Mouse (Mus musculus): ENCODE measurements around the gene Spg11.
A peak's percentile ranks its signal among the peaks of the same experiment; 100 is the strongest.

Spg11 gene

GRCm38 (mm10) chr2:122117961-122118958, at the start of gene Spg11:
Gene Spg11, minus strand, starts transcription at chr2:122118386.
- peak; percentile 97 for DNase-seq (ENCODE audit: low read depth, low spot score)

DNA sequence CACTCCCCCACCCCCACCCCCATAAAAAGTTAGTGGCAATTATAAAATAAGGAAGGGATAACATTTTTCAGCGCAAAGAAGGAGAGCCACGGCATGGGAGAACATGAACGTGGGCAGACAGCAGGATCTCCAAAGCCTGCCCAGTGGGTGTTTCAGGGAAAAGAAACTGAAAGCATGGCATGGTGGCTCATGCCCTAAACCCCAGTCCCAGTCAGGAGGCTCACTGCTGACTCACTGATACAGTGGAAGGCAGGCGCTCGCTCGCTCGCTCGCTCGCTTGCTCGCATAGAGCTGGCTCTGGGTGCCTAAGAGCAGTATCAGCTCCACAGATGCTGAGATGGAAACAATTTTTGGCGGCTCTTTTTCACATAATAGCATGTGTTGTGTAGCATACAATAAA, 46.1 kb upstream of the Spg11 start:
- DNase-seq (ENCODE audit: low read depth, low spot score) = no peak

DNA sequence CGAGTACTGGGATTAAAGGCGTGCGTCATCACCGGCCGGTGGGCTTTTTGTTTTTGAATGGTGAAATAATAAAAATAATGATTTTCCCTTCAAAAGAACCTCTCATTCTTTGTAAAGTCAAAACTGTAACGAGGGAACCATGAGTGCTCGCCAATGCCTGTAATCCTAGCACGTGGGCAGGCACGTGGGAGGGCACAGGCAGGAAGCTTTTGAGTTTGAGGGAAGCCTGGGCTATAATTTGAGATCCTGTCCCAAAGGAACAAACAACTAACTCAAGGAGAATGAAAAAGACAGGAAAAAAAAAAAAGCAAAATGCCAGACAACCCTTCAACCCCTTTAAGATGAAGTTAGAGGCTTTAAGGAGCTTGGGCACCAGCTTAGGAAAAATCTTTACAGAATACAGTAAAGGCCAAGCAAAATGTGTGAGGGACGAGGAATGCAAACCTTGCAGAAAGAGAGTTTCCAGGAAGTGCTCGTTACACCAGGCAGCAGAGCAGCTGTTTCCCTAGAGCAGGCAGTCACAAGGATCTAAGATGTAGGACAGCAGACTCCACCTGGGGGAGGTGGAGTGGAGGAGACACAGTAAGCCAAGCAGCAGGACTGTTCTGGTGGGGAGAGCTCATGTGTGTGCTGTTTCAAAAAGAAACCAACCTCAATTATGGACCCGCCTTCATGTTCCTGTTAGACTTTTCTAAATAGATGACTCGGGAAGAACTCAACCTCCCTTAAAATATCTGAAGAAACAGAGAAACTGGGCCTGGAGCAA, 45.4 kb upstream of the Spg11 start:
- no peak for DNase-seq (ENCODE audit: low read depth, low spot score)

- DNase-seq (ENCODE audit: low read depth, low spot score) = no peak
Measured at GRCm38 (mm10) chr2:122162529-122162928, 44.3 kb upstream of the Spg11 start.

- DNase-seq (ENCODE audit: low read depth, low spot score) = no peak
Measured at GRCm38 (mm10) chr2:122161542-122161941, 43.4 kb upstream of the Spg11 start.

GRCm38 (mm10) chr2:122160680-122161079, 42.5 kb upstream of the Spg11 start, which contains the start of gene Trim69:
Gene Trim69, plus strand, starts transcription at chr2:122160700.
- DNase-seq (ENCODE audit: low read depth, low spot score) = peak; percentile 71

- DNase-seq (ENCODE audit: low read depth, low spot score) = no peak
Measured at GRCm38 (mm10) chr2:122159667-122160066, 41.5 kb upstream of the Spg11 start.

GRCm38 (mm10) chr2:122158362-122158802, 40.2 kb upstream of the Spg11 start:
- DNase-seq (ENCODE audit: low read depth, low spot score) = no peak

DNA sequence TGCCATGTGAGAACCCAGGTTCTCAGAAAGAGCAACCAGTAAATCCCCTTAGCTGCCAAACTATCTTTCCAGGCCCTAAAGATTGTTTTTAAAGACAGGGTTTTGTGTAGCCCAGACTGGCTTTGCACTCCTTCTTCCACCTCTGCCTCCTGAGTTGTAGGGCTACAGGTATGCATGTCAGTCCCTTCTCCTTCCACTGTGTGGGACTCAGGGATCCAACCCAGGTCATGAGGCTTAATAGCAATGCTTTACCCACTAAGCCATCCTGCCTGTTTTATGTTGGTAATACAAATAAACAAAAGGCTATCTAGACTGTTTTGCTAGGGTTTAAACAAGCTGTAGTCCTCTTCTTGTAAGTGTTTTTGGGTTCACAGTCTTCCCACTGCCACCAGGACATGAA, 39.4 kb upstream of the Spg11 start:
- no peak for DNase-seq (ENCODE audit: low read depth, low spot score)

DNA sequence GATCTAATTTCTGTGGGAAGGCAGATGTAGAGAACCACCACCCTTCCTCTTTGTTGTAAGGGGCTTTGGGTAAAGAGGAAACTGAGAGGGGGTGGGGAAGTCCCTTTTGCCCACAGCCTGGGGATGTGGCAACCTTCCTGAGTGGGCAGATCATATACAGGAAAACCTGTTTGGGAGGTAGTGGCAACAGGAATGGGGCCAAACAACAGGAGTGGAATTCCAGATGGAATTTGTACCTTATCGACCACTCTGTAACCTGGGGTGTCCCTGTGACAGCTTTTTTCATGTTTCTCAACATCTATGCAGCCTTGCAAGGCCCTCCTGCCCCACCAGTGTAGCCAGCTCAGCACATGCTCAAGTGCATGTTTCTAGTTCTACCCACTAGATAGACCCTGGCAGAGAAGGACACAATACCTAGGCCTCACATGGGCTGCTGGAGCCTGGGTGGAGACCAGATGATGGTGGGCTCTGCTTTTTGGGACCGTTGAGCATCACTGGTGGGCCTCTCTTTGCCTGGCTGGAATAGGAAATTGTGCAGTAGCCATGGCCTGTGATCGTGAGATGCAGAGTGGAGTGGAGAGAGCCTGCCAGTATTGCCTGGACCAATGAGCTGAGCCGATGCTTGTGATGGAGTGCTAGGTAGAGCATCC, 38.0 kb upstream of the Spg11 start:
- no peak for DNase-seq (ENCODE audit: low read depth, low spot score)

DNA sequence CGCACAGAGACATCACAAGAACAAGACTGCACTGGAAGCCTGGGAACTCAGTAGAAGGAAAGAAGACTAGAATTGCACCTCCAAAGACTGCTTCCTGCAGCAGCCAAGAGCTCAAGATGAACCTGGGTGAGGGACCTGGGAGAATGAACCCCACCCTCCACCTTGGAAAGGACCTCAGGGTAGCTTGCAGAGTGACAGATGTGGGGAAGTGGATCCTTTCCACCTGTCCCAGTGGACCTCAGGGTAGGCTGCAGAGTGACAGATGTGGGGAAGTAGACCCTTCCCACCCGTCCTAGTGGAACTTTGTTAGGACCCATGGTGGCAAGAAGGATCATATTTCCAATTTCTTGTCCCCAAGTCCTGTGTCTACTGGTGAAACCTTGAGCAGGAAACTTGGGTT, 37.1 kb upstream of the Spg11 start:
- no peak for DNase-seq (ENCODE audit: low read depth, low spot score)

GRCm38 (mm10) chr2:122154479-122154878, 36.3 kb upstream of the Spg11 start:
- DNase-seq (ENCODE audit: low read depth, low spot score) = no peak

DNA sequence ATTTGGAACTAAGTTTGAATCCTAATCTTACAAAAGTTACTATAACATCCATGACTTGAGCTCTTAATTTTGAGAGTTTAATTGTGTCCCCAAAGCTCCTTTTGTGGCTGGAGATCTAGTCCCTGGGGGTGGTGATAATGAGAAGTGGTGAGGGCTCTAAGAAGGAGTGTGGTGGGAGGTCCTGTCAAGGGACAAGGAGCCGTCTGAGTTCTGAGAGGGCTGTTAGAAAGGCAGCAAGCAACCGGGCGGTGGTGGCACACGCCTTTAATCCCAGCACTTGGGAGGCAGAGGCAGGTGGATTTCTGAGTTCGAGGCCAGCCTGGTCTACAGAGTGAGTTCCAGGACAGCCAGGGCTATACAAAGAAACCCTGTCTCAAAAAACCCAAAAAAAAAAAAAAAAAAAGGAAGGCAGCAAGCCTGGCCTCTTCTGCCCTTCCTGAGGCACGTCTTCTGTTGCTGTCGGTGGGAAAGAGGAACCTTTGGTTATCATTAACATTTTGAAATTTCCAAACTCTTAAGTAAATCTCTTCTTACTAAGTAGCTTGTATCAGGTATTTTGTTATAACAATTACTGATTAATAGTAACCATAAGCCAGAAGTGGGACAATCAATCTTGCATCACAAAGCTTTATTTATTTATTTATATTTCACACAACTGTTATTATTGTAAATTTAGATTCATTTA, 35.6 kb upstream of the Spg11 start:
- DNase-seq (ENCODE audit: low read depth, low spot score) = no peak

DNA sequence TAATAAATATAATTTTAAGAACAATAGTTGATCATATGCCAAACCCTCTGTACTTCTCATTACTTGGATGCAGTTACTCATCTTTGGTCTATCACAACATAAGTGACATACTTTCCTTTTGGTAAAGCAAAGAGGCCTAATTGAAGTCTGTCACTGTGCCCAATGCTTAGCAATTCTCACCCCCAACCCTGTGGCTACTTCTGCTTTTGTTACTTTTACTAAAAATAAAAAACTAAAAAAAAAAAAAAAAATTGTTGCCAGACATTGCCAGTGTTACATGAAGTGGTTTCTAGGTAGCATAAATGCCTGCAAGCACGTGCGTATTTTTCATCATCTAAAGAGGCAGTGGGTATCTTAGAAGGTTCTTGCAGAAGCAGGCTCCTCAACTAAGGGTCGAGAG, 34.7 kb upstream of the Spg11 start:
- no peak for DNase-seq (ENCODE audit: low read depth, low spot score)

- no peak for DNase-seq (ENCODE audit: low read depth, low spot score)
Measured at GRCm38 (mm10) chr2:122151221-122151620, 33.0 kb upstream of the Spg11 start.

- no peak for DNase-seq (ENCODE audit: low read depth, low spot score)
Measured at GRCm38 (mm10) chr2:122149716-122150115, 31.5 kb upstream of the Spg11 start.

DNA sequence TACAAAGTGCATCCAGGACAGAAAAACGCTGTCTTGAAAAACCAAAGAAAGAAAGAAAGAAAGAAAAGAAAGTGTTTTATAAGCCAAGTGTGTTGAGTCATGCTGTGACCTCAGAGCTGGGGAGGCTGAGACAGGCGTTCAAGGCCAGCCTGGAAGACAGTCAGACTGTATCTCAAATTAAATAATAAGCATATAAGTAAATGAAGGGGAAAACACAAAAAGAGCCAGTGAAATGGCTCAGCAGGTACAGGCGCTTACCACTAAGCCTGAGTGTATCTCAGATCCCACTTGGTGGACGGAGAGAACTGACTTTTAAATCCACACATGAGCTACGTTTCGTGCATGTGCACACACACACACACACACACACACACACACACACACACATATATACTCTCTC, 31.1 kb upstream of the Spg11 start:
- no peak for DNase-seq (ENCODE audit: low read depth, low spot score)

GRCm38 (mm10) chr2:122148242-122148917, 30.2 kb upstream of the Spg11 start:
- DNase-seq (ENCODE audit: low read depth, low spot score) = peak; percentile 86

DNA sequence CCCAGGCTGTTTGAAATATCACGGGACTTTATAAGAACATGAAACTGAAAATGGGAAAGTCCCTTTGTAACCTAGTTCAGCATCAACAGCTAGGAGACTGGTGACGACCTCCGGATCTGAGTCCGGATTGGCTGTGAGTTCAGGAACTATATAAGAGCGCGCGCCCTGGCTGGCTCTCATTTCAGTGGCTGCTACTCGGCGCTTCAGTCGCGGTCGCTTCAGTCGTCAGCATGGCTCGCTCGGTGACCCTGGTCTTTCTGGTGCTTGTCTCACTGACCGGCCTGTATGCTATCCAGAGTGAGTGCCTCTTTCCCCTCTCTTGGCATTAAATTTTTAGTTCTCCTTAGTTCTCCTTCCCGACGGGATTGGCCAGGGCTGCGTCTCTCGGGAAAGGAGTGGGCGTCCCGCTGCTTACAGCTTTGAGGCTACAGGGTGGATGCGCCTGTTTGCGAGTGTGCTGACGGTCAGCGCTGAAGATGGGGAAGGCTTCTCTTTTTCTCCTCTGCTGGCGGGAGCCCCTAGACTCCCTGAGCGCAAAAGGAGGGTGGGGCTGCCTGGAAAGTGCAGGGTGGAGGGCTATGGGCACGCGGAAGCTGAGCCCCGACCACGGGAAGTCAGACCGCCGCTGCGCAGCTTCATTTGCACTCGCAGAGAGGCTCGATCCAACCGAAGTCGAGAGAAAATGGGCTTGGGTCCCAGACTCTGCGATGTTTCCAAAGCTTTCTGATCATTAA, 29.5 kb upstream of the Spg11 start, which contains the start of gene B2m:
Gene B2m, plus strand, starts transcription at position 179 of the 734 bp plus-strand sequence.
- peak; percentile 97 for DNase-seq (ENCODE audit: low read depth, low spot score)

DNA sequence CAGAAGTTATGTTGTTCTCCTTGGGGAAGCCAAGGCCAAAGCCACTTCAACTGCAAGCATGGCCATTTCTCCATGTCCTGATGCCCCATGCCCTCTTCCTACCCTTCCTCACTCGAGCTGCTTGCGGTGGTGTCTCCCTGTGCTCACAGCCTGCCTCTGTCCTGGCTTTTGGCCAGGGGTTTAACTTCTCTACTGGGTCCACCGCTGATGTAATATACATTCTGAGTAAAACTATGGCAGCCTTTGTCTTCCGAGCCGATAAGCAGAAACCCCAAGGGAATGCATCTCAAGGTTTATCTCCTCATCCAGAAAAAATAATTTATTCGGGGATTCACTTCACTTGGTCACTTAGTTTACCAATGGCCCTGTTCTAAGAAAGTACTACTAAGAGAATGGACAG, 28.5 kb upstream of the Spg11 start:
- DNase-seq (ENCODE audit: low read depth, low spot score) = peak; percentile 35
